In genomic region chr17:26466741-26467150, GRCm38 (mm10) we compare ENCODE assay signal across 8 mouse cellular contexts. TPM values are rescaled to one million over a fixed set of nuclear protein-coding genes. Genes with fewer than 3 reads are reported as not detected.
A peak's percentile ranks its signal among the peaks of the same experiment; 100 is the strongest.
DNase-seq lines count a peak whose midpoint lies in the region; ATAC-seq lines count a peak whose summit lies in the region.

No protein-coding gene starts in this region.

- WGBS in kidney, embryonic 14.5 days = 2% methylated on average over 4 of the region's 4 CpGs
- WGBS in limb, embryonic 15.5 days = 8% methylated on average over 4 of the region's 4 CpGs
- 7% methylated on average over 4 of the region's 4 CpGs for WGBS in stomach, embryonic 16.5 days

- no peak overlapping the region for H3K9ac ChIP-seq in kidney, embryonic 14.5 days (ENCODE audit: low read depth, low read length)
- no peak overlapping the region for H3K9ac ChIP-seq in limb, embryonic 15.5 days
- H3K9ac ChIP-seq in stomach, embryonic 16.5 days (ENCODE audit: low read length) = peak overlapping the region; percentile 37; the same call in 1 of the 2 replicates

- no peaks in the 10 kb centered on the region for H3K27me3 ChIP-seq in kidney, embryonic 14.5 days (ENCODE audit: control insufficient read depth, insufficient read depth, low read length)
- H3K27me3 ChIP-seq in limb, embryonic 15.5 days = peaks cover 4% of the 10 kb centered on the region; the same call in 1 of the 2 replicates
- no peaks in the 10 kb centered on the region for H3K27me3 ChIP-seq in stomach, embryonic 16.5 days (ENCODE audit: control insufficient read depth, insufficient read depth, low read length)

- ATAC-seq in kidney, embryonic 14.5 days (ENCODE audit: low FRiP score, low TSS enrichment) = peak; percentile 71
- ATAC-seq in limb, embryonic 15.5 days (ENCODE audit: insufficient number of reproducible peaks, low FRiP score, low TSS enrichment, low read depth) = peak; percentile 28; the same call in 1 of the 2 replicates
- ATAC-seq in stomach, embryonic 16.5 days (ENCODE audit: insufficient read depth, low FRiP score) = peak; percentile 56; the same call in 1 of the 2 replicates

- no peaks in the 10 kb centered on the region for H3K9me3 ChIP-seq in kidney, embryonic 14.5 days (ENCODE audit: control insufficient read depth, low read length)
- no peaks in the 10 kb centered on the region for H3K9me3 ChIP-seq in limb, embryonic 15.5 days
- no peaks in the 10 kb centered on the region for H3K9me3 ChIP-seq in stomach, embryonic 16.5 days (replicated peaks; ENCODE audit: control insufficient read depth, low read length)

- no peaks in the 10 kb centered on the region for H3K4me1 ChIP-seq in kidney, embryonic 14.5 days (ENCODE audit: control insufficient read depth, insufficient read depth, low read length)
- H3K4me1 ChIP-seq in limb, embryonic 15.5 days = peaks cover 3% of the 10 kb centered on the region; the same call in 1 of the 2 replicates
- H3K4me1 ChIP-seq in stomach, embryonic 16.5 days (ENCODE audit: control insufficient read depth, insufficient read depth, low read length) = 0 out of 2 replicates have a peak, but pooled peaks cover 3% of the 10 kb centered on the region

- 0 out of 2 replicates have a peak overlapping the region, but pooled peaks have one; percentile 3 for H3K4me2 ChIP-seq in kidney, embryonic 14.5 days (replicated peaks; ENCODE audit: low read depth, low read length)
- H3K4me2 ChIP-seq in limb, embryonic 15.5 days = 0 out of 2 replicates have a peak overlapping the region, but pooled peaks have one; percentile 31
- peak overlapping the region; percentile 27; the same call in 1 of the 2 replicates for H3K4me2 ChIP-seq in stomach, embryonic 16.5 days (ENCODE audit: low read depth, low read length)

- DNase-seq in 3T3-L1 (ENCODE audit: low read depth, low spot score) = peak; percentile 85
- DNase-seq in adrenal gland, adult 8-10 months = peak; percentile 64
- DNase-seq in embryo, embryonic 9.5 days (ENCODE audit: extremely low spot score) = peak; percentile 76
- peak; percentile 80 for DNase-seq in heart, adult 8-10 months (ENCODE audit: low spot score)
- DNase-seq in neural tube, embryonic 10.5 days (ENCODE audit: extremely low spot score, low spot score) = peak; percentile 79

- H3K27ac ChIP-seq in kidney, embryonic 14.5 days (ENCODE audit: low read depth, low read length) = no peak overlapping the region
- H3K27ac ChIP-seq in limb, embryonic 15.5 days = peak overlapping the region; percentile 48
- H3K27ac ChIP-seq in stomach, embryonic 16.5 days (ENCODE audit: low read length) = peak overlapping the region; percentile 52; the same call in 1 of the 2 replicates

- H3K4me3 ChIP-seq in kidney, embryonic 14.5 days (ENCODE audit: low read length) = no peak overlapping the region
- no peak overlapping the region for H3K4me3 ChIP-seq in limb, embryonic 15.5 days
- H3K4me3 ChIP-seq in stomach, embryonic 16.5 days (replicated peaks; ENCODE audit: low read length) = no peak overlapping the region

- no peaks in the 10 kb centered on the region for H3K36me3 ChIP-seq in kidney, embryonic 14.5 days (ENCODE audit: control insufficient read depth, insufficient read depth, low read length)
- no peaks in the 10 kb centered on the region for H3K36me3 ChIP-seq in limb, embryonic 15.5 days
- H3K36me3 ChIP-seq in stomach, embryonic 16.5 days (ENCODE audit: control insufficient read depth, insufficient read depth, low read length) = no peaks in the 10 kb centered on the region

RNA-seq across cellular contexts. Expression of gene Neurl1b, which starts 52.1 kb away (rescaled TPM):
- total RNA-seq in adrenal gland, adult 8-10 months (2022) = 10 to 100 TPM; 36.0 to 59.9 (median 52.3) TPM
- total RNA-seq in heart, adult 8-10 months (2022) = 1 to 10 TPM; 3.6 to 5.1 (median 4.4) TPM
- polyA plus RNA-seq in kidney, embryonic 14.5 days (2014; fragmentation: Nextera tagmentation; extraction: Ambion mirVana) = 1.6 and 2.9 TPM in 2 replicates
- polyA plus RNA-seq in limb, embryonic 15.5 days (2015; fragmentation: Nextera tagmentation; extraction: Ambion mirVana) = 0.68 and 0.90 TPM in 2 replicates
- polyA plus RNA-seq in stomach, embryonic 16.5 days (2015; fragmentation: Nextera tagmentation; extraction: Ambion mirVana) = 2.3 and 2.9 TPM in 2 replicates
